Mouse (Mus musculus): Measurements from ENCODE around the gene Xylt1. TPM values are rescaled to one million over a fixed set of nuclear protein-coding genes. Genes with fewer than 3 reads are reported as not detected.

Gene Xylt1
- polyA plus RNA-seq, 1 experiment from 2014 or later, result 0.48 TPM

GRCm38 (mm10) chr7:117411874-117412273, 31.1 kb downstream of the Xylt1 start:
- WGBS, result 86% methylated on average over 2 of the region's 2 CpGs
- no peak overlapping the region for H3K4me3 ChIP-seq (ENCODE audit: low read length)
- no peak for ATAC-seq
- no peaks in the 10 kb centered on the region for H3K4me1 ChIP-seq (ENCODE audit: control insufficient read depth, insufficient read depth, low read length)
- no peaks in the 10 kb centered on the region for H3K36me3 ChIP-seq (ENCODE audit: control insufficient read depth, insufficient read depth, low read length)
- H3K9ac ChIP-seq (ENCODE audit: low read depth, low read length), result no peak overlapping the region
- no peak overlapping the region for H3K27ac ChIP-seq (ENCODE audit: low read length)
- no peaks in the 10 kb centered on the region for H3K9me3 ChIP-seq (ENCODE audit: control insufficient read depth, low read length)
- H3K27me3 ChIP-seq (replicated peaks; ENCODE audit: control insufficient read depth, insufficient read depth, low read length), result no peaks in the 10 kb centered on the region
- H3K4me2 ChIP-seq (ENCODE audit: low read depth, low read length), result no peak overlapping the region

- Histone ChIP-seq H3K9ac (ENCODE audit: low read depth, low read length) (no peak overlapping the region), H3K4me3 (ENCODE audit: low read length) (no peak overlapping the region), H3K4me2 (ENCODE audit: low read depth, low read length) (no peak overlapping the region), H3K36me3 (ENCODE audit: control insufficient read depth, insufficient read depth, low read length) (no peaks in the 10 kb centered on the region), H3K4me1 (ENCODE audit: control insufficient read depth, insufficient read depth, low read length) (no peaks in the 10 kb centered on the region), H3K9me3 (ENCODE audit: control insufficient read depth, low read length) (no peaks in the 10 kb centered on the region), H3K27ac (ENCODE audit: low read length) (no peak overlapping the region), H3K27me3 (replicated peaks; ENCODE audit: control insufficient read depth, insufficient read depth, low read length) (no peaks in the 10 kb centered on the region)
- no peak for ATAC-seq
- WGBS, result 64% methylated on average over 5 of the region's 5 CpGs
These were observed 31.6 kb downstream of the Xylt1 start for GRCm38 (mm10) chr7:117412405-117412804.

GRCm38 (mm10) chr7:117414341-117415008, 33.7 kb downstream of the Xylt1 start:
- no peaks in the 10 kb centered on the region for H3K27me3 ChIP-seq (replicated peaks; ENCODE audit: control insufficient read depth, insufficient read depth, low read length)
- no peak overlapping the region for H3K4me3 ChIP-seq (ENCODE audit: low read length)
- no peaks in the 10 kb centered on the region for H3K4me1 ChIP-seq (ENCODE audit: control insufficient read depth, insufficient read depth, low read length)
- no peak for ATAC-seq
- H3K9me3 ChIP-seq (ENCODE audit: control insufficient read depth, low read length), result no peaks in the 10 kb centered on the region
- H3K27ac ChIP-seq (ENCODE audit: low read length), result no peak overlapping the region
- 80% methylated on average over 12 of the region's 12 CpGs for WGBS
- H3K4me2 ChIP-seq (ENCODE audit: low read depth, low read length), result no peak overlapping the region
- no peaks in the 10 kb centered on the region for H3K36me3 ChIP-seq (ENCODE audit: control insufficient read depth, insufficient read depth, low read length)
- no peak overlapping the region for H3K9ac ChIP-seq (ENCODE audit: low read depth, low read length)

GRCm38 (mm10) chr7:117415009-117415363, 34.2 kb downstream of the Xylt1 start:
- ATAC-seq, result no peak
- Histone ChIP-seq H3K4me2 (ENCODE audit: low read depth, low read length) (no peak overlapping the region), H3K4me3 (ENCODE audit: low read length) (no peak overlapping the region), H3K36me3 (ENCODE audit: control insufficient read depth, insufficient read depth, low read length) (no peaks in the 10 kb centered on the region), H3K27me3 (replicated peaks; ENCODE audit: control insufficient read depth, insufficient read depth, low read length) (no peaks in the 10 kb centered on the region), H3K27ac (ENCODE audit: low read length) (no peak overlapping the region), H3K4me1 (ENCODE audit: control insufficient read depth, insufficient read depth, low read length) (no peaks in the 10 kb centered on the region), H3K9me3 (ENCODE audit: control insufficient read depth, low read length) (no peaks in the 10 kb centered on the region), H3K9ac (ENCODE audit: low read depth, low read length) (no peak overlapping the region)
- WGBS, result 87% methylated on average over 8 of the region's 8 CpGs

- 46% methylated on average over 5 of the region's 5 CpGs for WGBS
- no peaks in the 10 kb centered on the region; the same call in 1 of the 2 replicates for H3K4me1 ChIP-seq (ENCODE audit: control insufficient read depth, insufficient read depth, low read length)
- H3K27me3 ChIP-seq (replicated peaks; ENCODE audit: control insufficient read depth, insufficient read depth, low read length), result no peaks in the 10 kb centered on the region
- no peak overlapping the region for H3K4me3 ChIP-seq (ENCODE audit: low read length)
- H3K9me3 ChIP-seq (ENCODE audit: control insufficient read depth, low read length), result no peaks in the 10 kb centered on the region
- ATAC-seq, result no peak
- H3K27ac ChIP-seq (ENCODE audit: low read length), result no peak overlapping the region
- H3K4me2 ChIP-seq (ENCODE audit: low read depth, low read length), result no peak overlapping the region
- no peaks in the 10 kb centered on the region for H3K36me3 ChIP-seq (ENCODE audit: control insufficient read depth, insufficient read depth, low read length)
- H3K9ac ChIP-seq (ENCODE audit: low read depth, low read length), result no peak overlapping the region
These were observed 38.3 kb downstream of the Xylt1 start for GRCm38 (mm10) chr7:117419041-117419440.

- Histone ChIP-seq H3K4me2 (ENCODE audit: low read depth, low read length) (no peak overlapping the region), H3K9ac (ENCODE audit: low read depth, low read length) (no peak overlapping the region), H3K4me3 (ENCODE audit: low read length) (no peak overlapping the region), H3K27me3 (replicated peaks; ENCODE audit: control insufficient read depth, insufficient read depth, low read length) (no peaks in the 10 kb centered on the region), H3K4me1 (ENCODE audit: control insufficient read depth, insufficient read depth, low read length) (no peaks in the 10 kb centered on the region; the same call in 1 of the 2 replicates), H3K36me3 (ENCODE audit: control insufficient read depth, insufficient read depth, low read length) (no peaks in the 10 kb centered on the region), H3K9me3 (ENCODE audit: control insufficient read depth, low read length) (no peaks in the 10 kb centered on the region), H3K27ac (ENCODE audit: low read length) (no peak overlapping the region)
- ATAC-seq, result no peak
- WGBS, result 81% methylated on average over 2 of the region's 2 CpGs
These were observed 39.1 kb downstream of the Xylt1 start for GRCm38 (mm10) chr7:117419846-117420245.

GRCm38 (mm10) chr7:117420301-117420700, 39.5 kb downstream of the Xylt1 start:
- Histone ChIP-seq H3K4me1 (ENCODE audit: control insufficient read depth, insufficient read depth, low read length) (no peaks in the 10 kb centered on the region; the same call in 1 of the 2 replicates), H3K4me3 (ENCODE audit: low read length) (no peak overlapping the region), H3K9ac (ENCODE audit: low read depth, low read length) (no peak overlapping the region), H3K36me3 (ENCODE audit: control insufficient read depth, insufficient read depth, low read length) (no peaks in the 10 kb centered on the region), H3K27ac (ENCODE audit: low read length) (no peak overlapping the region), H3K27me3 (replicated peaks; ENCODE audit: control insufficient read depth, insufficient read depth, low read length) (no peaks in the 10 kb centered on the region), H3K9me3 (ENCODE audit: control insufficient read depth, low read length) (no peaks in the 10 kb centered on the region), H3K4me2 (ENCODE audit: low read depth, low read length) (no peak overlapping the region)
- no peak for ATAC-seq

- no peaks in the 10 kb centered on the region for H3K36me3 ChIP-seq (ENCODE audit: control insufficient read depth, insufficient read depth, low read length)
- no peaks in the 10 kb centered on the region for H3K9me3 ChIP-seq (ENCODE audit: control insufficient read depth, low read length)
- no peak for ATAC-seq
- no peak overlapping the region for H3K4me3 ChIP-seq (ENCODE audit: low read length)
- no peak overlapping the region for H3K27ac ChIP-seq (ENCODE audit: low read length)
- no peak overlapping the region for H3K4me2 ChIP-seq (ENCODE audit: low read depth, low read length)
- WGBS, result 54% methylated on average over 11 of the region's 11 CpGs
- no peak overlapping the region for H3K9ac ChIP-seq (ENCODE audit: low read depth, low read length)
- no peaks in the 10 kb centered on the region for H3K27me3 ChIP-seq (replicated peaks; ENCODE audit: control insufficient read depth, insufficient read depth, low read length)
- H3K4me1 ChIP-seq (ENCODE audit: control insufficient read depth, insufficient read depth, low read length), result no peaks in the 10 kb centered on the region; the same call in 1 of the 2 replicates
These were observed 40.2 kb downstream of the Xylt1 start for GRCm38 (mm10) chr7:117420836-117421566.

GRCm38 (mm10) chr7:117424841-117425240, 44.1 kb downstream of the Xylt1 start:
- H3K27me3 ChIP-seq (replicated peaks; ENCODE audit: control insufficient read depth, insufficient read depth, low read length), result no peaks in the 10 kb centered on the region
- H3K4me2 ChIP-seq (ENCODE audit: low read depth, low read length), result no peak overlapping the region
- no peaks in the 10 kb centered on the region for H3K9me3 ChIP-seq (ENCODE audit: control insufficient read depth, low read length)
- no peak for ATAC-seq
- H3K36me3 ChIP-seq (ENCODE audit: control insufficient read depth, insufficient read depth, low read length), result no peaks in the 10 kb centered on the region
- H3K4me1 ChIP-seq (ENCODE audit: control insufficient read depth, insufficient read depth, low read length), result peaks cover 6% of the 10 kb centered on the region; the same call in 1 of the 2 replicates
- no peak overlapping the region for H3K27ac ChIP-seq (ENCODE audit: low read length)
- no peak overlapping the region for H3K4me3 ChIP-seq (ENCODE audit: low read length)
- no peak overlapping the region for H3K9ac ChIP-seq (ENCODE audit: low read depth, low read length)
- WGBS, result 74% methylated on average over 4 of the region's 4 CpGs

All from intestine, embryonic 16.5 days (tissue).